Mouse (Mus musculus) common myeloid progenitor, adult 5-6 weeks (primary cell): ENCODE results near the gene Satb2. TPM values are rescaled to one million over a fixed set of nuclear protein-coding genes. Genes with fewer than 3 reads are reported as not detected.

Experiments
- ATAC-seq: replicated peaks from 2 replicates; pipeline ENCODE4 v1.8.0; 2016; ENCODE audit warnings: low read depth, mild to moderate bottlenecking, moderate TSS enrichment, inconsistent platforms; ENCODE audit not compliant: poor library complexity, severe bottlenecking
- total RNA-seq: library from RNA; stranded (forward); fragments of 200-1000, 187-1606 nt; gene quantifications from 2 replicates; pipeline ENCODE4 v1.2.3, GENCODE M21; 2017

Gene Satb2
- total RNA-seq, 1 experiment from 2014 or later, result 0.46 TPM

DNA sequence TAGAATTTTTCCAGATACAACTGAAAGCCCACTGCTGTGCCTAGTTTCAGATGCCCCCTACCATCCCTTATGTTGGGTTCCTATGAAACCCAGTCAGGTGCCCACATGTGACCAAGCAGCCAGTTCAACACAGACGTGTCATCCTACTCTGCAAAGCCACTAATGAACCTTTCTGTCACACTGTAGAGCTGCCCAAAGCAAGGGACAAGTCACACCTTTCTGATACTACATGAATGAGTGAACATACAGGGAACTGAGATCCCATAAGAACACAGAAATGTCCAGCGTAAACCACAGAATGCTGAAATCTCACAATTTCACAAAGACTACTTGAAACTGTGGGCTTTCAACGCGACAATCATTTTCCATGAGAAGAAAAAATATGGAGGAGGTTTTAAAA, 39.0 kb downstream of the Satb2 start:
- ATAC-seq, result no peak

DNA sequence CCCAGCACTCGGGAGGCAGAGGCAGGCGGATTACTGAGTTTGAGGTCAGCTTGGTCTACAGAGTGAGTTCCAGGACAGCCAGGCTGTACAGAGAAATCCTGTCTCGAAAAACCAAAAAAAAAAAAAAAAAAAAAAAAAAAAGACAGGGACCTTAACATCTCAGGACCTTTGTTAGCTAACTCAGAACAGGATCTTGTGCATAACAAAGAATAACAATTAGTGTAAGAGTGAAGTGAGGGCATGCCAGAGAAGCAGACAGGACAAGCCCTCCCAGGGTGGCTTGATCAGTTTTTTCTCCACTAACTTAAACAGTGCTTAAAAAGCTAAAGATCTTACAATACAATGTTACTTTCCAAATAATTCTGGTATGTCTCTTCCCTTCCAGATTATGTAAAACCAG, 40.0 kb downstream of the Satb2 start:
- ATAC-seq, result no peak

DNA sequence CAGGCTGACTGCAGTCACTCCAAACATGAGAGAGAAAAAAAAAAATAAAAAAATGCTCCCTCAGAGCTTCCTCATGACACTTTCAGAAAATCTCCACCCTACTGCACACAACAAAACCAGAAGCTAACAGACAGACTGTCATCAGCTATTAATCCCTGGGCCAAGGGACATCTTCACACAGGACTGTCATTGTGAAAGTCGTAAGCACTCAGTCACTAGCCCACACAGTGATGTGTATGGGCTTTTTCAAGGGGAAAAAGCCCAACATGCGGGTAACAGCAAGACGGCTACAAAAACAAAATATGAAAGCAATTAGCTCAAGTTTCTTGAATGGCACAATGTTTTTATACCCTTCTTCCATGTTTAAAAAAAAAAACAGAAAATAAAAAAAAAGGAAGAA, 41.9 kb downstream of the Satb2 start:
- ATAC-seq, result no peak

DNA sequence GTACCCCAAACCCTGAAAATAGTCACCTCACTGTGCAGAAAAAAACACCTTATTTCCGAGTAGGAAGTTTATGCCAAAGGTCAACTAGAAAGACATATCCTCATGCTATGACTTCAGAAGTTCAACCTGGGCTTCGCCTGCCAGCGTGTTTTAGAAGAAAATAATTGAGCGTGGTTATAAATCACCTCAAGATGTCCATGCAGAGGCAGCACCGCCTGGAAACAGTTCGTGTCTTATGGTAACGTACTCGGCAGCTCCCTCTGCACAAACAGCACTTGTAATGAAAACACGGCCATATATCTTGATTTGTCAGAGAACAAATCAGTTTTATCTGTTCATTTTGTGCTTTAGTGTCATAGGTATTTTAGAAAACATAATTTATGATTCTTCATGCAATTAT, 44.6 kb downstream of the Satb2 start:
- no peak for ATAC-seq

DNA sequence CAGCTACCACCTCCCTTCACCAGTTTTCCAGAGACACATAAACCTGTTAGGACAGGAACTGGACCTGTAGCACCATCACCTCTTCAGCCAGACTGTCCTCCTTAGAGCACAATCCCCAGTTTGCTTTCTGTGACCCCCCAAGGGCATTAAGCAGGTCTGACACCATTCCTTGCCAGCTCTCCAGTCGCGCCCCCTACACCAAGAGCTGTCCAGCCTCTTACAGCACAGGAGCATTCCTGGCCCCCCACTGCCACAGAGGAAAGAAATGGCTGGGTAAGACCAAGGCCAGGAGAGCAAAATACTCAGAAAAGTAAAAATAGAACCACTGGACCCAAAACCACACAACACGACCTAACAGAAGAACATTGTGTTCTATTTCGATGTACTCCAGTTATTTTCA, 48.4 kb downstream of the Satb2 start:
- no peak for ATAC-seq

DNA sequence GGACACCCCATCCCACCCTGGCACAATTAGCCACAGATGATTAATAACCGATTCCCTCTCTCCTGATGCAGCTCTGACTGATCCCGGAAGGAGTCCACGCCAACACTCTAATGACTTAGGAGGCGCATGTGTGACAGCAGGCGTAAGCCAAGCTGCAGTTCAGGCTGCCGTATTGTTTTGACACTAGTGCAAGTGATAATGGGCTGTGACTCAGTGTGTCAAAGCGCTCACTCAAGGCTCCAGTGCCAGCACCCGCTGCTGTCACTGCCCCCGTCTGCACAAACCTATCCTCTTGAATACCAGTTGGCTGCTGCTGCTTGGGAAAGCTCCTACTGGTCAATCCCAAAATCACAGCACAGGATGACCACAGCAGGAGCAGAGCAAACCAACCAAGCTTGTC, 49.7 kb downstream of the Satb2 start:
- no peak for ATAC-seq

DNA sequence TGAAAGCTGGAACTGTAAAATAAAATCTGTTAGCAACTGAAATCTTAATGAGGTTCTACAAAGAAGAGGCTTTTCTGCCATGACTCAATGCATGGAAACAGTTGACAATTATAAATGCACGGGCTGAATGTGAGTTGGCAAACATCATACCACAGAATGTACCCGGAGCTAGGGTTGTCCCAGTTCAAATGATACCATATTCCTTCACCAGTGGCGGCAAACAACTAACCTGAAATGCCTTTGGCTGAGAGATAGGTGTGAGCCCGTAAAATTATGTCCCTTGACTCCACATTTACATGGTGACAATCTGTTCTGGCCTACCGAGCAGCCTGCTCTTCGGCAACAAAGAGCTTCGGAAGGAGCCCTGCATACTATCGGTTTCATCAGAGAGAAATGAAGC, 58.0 kb downstream of the Satb2 start:
- no peak for ATAC-seq

DNA sequence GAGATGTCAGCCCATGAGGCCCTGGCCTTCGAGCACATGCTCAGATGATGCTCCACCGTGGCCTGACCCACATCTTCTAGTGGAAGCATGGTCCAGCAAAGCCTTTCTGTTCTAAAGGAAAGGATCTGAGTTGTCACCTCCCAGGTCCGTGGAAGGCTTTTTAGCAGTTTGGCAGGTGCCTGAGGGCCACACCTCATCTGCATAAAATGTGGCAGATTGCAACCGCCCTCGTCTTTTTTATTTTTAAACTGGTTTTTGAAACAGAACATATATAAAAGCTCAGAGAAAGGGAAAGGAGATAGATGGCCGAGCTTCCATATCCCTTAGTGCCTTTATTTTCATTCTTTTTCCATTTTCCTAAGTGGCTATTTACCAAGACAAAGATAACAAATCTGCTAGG, 64.2 kb downstream of the Satb2 start:
- ATAC-seq, result no peak

DNA sequence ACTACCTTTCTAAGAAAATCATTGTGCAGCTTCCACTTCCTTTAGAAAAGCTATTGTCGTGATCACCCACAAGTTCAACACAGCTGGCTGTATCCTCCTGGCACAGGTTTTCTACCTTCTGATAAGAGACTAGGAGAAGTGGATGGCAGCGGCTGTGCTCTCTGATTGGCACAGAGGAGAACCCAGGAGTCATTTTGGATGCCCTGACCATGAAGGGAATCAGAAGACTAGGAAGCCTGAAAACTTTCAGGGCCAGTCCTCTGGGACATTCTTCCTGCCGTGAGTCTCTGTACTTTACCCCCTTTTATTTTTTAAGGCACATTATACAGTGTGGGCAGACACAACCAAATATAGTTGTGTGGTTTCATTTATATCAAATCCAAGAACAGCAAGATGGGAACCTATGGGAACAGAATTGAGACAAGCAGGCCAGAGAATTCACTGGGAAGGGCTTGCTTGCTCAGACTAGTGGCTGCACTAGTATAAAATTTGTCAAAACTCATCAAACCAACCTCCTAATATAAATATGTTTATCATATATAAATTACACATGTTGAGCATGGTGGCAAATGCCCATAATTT, 77.7 kb downstream of the Satb2 start:
- no peak for ATAC-seq

DNA sequence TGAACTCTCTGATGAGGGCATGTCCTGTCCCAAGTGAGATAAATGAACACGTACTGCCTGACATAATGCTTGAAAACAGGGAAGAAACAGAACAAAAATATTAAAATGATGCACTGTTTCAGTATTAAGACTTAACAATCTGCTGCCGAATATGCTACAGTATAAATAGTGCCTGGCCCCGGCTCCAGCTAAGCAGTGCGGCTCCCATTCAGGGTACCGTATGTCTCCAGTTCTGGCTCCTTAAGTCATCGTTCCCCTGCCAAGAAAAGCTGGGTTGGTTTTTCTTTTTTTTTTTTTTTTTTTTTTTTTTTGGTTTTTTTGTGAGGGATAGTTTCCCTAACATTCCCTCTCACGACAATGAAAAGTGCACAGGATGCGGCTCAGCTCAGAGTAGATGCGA, 78.3 kb downstream of the Satb2 start:
- no peak for ATAC-seq

DNA sequence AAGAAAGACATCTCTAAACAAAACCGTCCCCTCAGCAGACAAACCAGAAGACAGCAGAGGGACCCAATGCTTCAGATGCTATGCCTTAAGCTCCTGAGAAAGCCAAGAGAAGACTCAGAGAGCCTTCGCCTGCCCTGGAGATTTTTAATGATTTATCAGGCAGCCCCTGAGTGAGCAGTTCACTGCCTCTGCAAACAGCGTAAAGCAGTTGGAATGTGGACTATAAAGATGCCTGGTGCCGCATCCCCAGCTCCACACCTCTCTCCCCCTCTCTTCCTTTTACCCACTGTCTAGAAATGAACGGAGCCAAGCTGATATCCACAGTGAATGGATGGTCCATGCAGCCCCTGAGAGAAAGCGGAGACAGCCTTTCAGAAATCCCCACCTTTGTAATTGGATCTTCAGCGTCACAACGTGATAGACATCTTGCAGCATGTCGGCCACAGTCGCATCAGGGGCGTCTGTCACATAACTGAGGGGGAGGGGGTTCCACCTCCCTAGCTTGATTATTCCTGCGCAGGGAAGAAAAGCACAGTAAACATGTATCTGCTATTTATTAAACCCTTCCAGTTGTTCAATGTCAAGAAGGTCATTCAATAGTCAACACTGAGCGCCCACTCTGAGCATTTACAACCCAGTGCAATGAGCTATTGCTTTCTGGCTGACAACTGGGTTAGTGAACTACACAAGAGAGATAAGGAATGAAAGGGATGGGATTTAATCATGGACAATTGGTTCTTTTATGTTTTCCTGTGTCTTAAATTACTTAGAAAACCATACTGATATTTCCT, 79.6 kb downstream of the Satb2 start:
- no peak for ATAC-seq

DNA sequence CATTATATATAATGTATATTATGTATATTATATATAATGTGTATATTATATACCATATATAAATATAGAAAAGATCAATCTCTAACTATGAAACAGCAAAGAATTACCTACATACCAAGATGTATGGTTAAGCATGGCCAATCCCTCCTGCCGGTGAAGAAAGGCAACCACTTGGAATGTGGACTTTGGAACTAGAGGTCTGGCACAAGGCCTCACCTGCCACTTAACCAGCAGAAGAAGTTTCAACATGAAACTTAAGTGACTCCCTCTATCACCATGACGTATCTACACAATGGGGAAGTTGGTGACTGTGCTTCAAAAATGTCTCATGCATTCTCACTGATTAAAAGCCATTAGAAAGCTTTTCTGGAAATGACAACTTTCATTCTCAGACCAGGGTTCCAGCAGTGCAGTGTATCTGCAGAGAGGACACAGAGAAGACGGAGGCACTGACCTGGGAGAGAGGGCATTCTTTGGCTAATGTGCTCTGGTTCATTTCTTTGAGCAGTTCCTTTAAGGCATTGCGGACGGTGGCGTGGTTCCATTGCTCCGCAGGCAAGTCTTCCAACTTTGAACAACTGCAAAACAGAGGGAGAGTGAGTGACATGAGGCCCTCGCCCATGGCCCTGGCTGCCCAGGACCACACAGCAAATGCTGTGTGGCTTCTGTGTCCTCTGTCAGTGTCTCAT, 80.8 kb downstream of the Satb2 start:
- ATAC-seq, result no peak

DNA sequence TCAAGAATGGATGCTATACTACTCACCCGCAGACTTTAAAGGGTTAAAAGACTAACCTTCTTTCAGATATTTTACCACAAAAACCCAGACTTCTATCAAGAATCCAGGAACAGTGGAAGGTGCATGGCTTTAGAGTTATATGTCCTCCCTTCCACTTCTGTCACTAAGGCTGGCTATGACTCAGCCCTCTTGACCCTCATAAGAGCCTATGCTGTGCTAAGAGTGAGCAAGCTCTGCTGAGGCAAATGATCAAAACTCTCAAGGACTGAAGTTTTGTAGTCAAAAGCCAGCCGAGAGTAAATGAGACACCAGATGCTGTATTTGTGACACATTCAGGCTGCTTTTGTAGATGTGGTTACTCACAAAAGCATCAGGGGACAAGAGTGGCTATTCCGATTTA, 81.8 kb downstream of the Satb2 start:
- ATAC-seq, result no peak

DNA sequence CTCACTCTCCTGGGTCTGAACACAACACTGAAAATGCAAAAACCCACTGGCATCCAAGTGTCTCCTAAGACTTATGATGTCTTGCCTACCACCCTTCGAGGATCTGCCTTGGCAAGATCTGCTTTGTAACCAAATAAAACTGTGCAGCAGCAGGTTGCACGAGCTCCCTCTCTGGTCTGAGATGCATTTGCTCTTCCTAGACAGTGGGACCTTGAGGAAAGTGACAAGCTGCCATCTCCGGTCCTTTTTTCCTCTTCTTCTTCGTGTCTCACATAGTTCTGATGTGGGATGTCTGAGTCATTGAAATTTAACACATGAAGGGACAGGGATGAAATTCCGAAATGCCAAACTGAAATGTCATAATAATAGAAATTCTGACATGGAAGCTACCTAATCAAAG, 85.7 kb downstream of the Satb2 start:
- no peak for ATAC-seq

DNA sequence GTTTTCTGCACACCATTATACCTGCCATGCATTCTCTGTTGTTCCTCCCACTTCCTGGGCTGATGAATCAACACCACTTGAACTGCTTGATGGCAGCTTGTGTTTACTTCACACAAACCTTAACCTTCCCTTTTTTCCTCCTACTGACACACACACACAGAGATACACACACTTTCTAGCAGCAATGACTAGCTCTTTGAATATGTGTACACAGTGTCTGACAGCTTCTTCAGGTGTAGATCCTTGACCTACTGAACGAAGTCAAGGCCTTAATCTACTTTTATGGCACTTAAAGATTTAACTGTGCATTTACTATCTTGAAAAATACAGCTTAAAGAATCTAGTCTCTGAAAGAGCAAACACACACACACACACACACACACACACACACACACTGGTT, 89.5 kb downstream of the Satb2 start:
- no peak for ATAC-seq

DNA sequence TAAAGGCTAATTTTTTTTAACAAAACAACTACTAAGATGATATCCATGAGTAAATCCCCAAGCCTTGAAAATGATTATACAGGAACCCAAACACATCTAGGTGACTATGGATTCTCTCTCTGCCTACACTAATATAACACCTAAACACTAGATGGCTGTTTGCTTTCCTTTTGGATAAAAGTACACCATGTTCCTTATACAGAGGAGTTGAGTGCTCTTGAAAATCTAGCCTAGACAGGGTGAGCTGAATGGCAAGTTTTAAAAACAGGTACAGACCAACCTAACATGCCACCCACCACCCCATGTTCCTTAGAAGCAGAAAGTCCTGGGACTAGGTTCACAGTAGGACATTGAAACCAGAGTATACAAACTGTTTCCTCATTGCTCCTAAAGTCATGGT, 90.9 kb downstream of the Satb2 start:
- ATAC-seq, result no peak

DNA sequence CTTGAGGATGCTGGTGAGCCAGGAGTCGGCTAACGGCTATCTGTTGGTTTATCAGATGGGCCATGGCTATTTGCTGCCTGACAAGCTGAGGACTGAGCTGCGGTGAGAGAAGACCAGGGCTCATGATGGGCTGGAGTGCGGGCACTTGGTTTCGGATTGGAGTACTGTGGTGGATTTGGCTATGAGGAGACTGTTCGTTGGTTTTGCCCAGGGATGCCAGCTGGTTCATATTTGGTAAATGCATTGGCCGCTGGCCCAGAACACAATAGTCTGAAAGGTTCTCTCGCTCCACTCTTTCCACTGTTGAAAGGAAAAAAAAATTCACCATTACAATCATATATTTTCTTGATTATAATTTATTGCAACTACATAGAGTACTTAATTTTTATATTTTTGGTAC, 107.0 kb downstream of the Satb2 start:
- ATAC-seq, result no peak

DNA sequence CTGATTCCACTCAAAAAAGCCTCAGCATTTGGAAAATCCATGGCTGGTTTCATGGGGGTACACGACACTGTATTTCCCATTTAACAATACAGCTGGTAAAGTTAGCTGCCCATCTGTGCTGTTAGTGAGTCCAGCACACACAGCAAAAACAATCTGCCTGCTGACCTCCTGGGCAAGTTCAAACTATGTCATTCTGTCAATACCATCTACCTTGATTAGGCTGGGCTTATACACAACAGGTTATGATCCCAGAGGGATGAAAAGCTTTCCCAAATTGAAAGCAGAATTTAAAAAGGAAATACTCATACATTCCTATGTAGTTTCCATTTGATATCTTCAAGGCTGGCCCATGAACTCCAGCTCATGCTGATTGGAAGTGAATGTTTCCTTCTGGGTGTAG, 113.2 kb downstream of the Satb2 start:
- ATAC-seq, result no peak

DNA sequence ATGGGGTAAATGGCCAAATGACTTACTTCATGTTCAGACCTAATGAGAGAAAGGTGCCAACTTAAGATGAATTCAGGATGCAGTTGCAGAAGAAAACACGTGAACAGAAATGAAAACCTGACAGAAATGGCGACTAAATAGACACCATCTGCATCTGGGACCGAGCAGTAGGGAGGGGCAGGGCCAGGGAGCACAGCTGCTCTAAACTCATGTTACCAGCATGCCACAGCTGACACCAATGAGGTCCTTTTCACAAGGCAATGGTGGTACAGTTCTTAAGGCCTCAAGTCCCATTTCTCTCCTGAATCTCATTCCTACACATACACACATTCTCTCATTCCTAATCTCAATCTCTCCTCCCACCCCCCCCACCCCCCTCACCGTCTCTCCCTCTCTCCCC, 115.7 kb downstream of the Satb2 start:
- ATAC-seq, result no peak

DNA sequence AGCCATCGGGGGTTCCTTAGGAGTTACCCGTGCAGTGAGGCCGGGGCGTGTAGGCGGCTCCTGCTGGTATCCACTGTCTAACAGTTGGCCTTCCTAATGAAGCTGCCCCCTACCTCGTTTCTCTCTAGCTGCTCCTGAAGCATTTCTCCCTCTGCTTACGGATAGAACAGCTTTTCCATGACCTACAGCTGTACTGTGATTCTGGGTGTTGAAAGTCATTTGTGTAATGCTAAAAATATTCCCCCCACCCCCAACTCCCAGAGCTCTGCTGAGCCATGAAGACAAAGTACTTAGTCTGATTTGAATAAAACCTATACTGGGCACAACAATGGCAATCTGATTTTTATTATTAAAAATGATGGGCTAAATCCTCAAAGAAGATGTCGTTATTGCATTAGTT, 121.2 kb downstream of the Satb2 start:
- no peak for ATAC-seq

DNA sequence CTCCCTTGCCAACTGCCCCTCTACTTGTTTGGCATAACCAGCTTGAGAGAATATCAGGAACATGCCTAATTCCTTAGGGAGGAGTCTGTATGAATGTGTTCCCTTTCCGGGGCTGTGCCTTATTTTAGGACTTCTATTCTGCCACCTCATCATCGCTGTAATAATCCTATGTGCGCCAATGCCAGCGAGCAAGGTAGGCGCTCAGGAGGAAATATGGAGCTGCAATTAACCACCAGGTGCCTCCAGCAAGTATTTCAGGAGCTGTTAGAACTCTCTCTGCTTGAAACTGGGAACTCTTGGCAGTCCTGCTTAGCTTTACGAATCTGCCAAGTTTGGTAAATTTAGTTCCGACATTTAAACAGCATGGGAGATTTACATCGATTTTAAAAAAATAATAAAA, 128.0 kb downstream of the Satb2 start:
- no peak for ATAC-seq

DNA sequence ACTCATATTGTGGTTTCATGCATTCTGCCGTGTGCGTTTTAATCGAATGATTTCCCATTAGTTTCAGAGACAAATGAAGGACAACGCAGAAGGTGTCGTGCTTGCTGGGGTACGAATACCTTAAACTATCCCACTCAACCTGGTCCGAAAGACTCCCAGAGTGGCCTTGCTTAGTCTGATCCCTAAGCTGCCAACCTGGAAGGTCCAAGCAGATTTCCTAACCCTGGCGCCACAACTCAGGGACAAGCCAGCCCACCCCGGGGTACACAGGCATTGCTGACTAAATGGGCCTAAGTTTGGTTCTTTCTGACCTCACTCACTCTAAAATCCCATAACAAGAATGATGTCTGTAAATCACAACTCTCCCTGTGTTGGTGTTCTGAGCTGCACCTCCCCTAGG, 132.1 kb downstream of the Satb2 start:
- ATAC-seq, result no peak
